8 mouse cellular contexts compared by ENCODE assay signal in the genomic region with DNA sequence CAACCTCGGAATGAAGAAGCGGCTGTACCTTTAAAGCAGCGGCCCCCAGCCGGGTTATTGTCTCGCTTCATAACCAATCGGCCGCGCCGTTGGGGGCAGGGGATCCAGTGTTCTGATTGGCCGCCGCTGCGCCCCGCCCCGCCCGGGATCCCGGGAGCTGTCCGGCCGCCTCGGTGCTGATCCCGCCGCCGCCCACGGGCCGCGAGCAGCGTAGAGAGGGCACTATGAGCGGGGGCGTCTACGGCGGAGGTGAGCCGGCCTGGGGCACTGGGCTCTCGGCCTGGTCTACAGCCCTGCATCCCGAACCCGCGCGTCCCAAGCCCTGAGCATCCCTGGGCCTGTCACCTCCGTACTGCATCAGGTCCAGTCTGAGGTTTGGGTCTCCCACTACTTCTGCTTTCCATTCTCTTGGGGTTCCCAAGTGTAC. TPM values are rescaled to one million over a fixed set of nuclear protein-coding genes. Genes with fewer than 3 reads are reported as not detected.
DNase-seq lines count a peak whose midpoint lies in the region; ATAC-seq lines count a peak whose summit lies in the region.

Gene Actl6b (plus strand): TSS at position 107 of the 427 bp plus-strand sequence.

- H3K9ac ChIP-seq in limb, embryonic 12.5 days (replicated peaks): no peak within 1 kb of the TSS
- H3K9ac ChIP-seq in midbrain, embryonic 13.5 days (replicated peaks): peak within 1 kb of the TSS; percentile 87

- no peaks in the 10 kb centered on the region for H3K36me3 ChIP-seq in limb, embryonic 12.5 days
- no peaks in the 10 kb centered on the region for H3K36me3 ChIP-seq in midbrain, embryonic 13.5 days

- WGBS in limb, embryonic 12.5 days: 1% methylated on average over 37 of the region's 37 CpGs
- 1% methylated on average over 24 of the region's 37 CpGs for WGBS in midbrain, embryonic 13.5 days

- H3K27me3 ChIP-seq in limb, embryonic 12.5 days: peaks cover 21% of the 10 kb centered on the region
- H3K27me3 ChIP-seq in midbrain, embryonic 13.5 days: no peaks in the 10 kb centered on the region

- H3K9me3 ChIP-seq in limb, embryonic 12.5 days: no peaks in the 10 kb centered on the region
- H3K9me3 ChIP-seq in midbrain, embryonic 13.5 days: no peaks in the 10 kb centered on the region

- H3K4me2 ChIP-seq in limb, embryonic 12.5 days: peak within 1 kb of the TSS; percentile 48
- peak within 1 kb of the TSS; percentile 74 for H3K4me2 ChIP-seq in midbrain, embryonic 13.5 days (replicated peaks)

- H3K4me3 ChIP-seq in limb, embryonic 12.5 days (replicated peaks): peak within 1 kb of the TSS; percentile 21
- peak within 1 kb of the TSS; percentile 71 for H3K4me3 ChIP-seq in midbrain, embryonic 13.5 days (replicated peaks)

- peak; percentile 98 for DNase-seq in heart, adult 11 months
- DNase-seq in heart, adult 8-10 months (ENCODE audit: low spot score): no peak
- peak; percentile 87 for DNase-seq in embryo, embryonic 10.5 days (ENCODE audit: low spot score)
- DNase-seq in kidney, adult 8-10 months: peak; percentile 43 to 55
- DNase-seq in spleen, postnatal 4 days (ENCODE audit: low spot score in 2 of 2): peak; percentile 62 to 88

- no peak within 1 kb of the TSS for H3K27ac ChIP-seq in limb, embryonic 12.5 days
- H3K27ac ChIP-seq in midbrain, embryonic 13.5 days: peak within 1 kb of the TSS; percentile 79

- peak; percentile 92 for ATAC-seq in granulocyte monocyte progenitor cell, adult 5-6 weeks (replicated peaks; ENCODE audit: poor library complexity, severe bottlenecking)
- peak; percentile 63; the same call in 1 of the 2 replicates for ATAC-seq in limb, embryonic 12.5 days (ENCODE audit: insufficient number of reproducible peaks, insufficient read depth, low FRiP score, low TSS enrichment, low read depth)
- ATAC-seq in midbrain, embryonic 13.5 days: peak; percentile 95

- 0 out of 2 replicates have a peak, but pooled peaks cover 3% of the 10 kb centered on the region for H3K4me1 ChIP-seq in limb, embryonic 12.5 days (replicated peaks)
- peaks cover 13% of the 10 kb centered on the region for H3K4me1 ChIP-seq in midbrain, embryonic 13.5 days (replicated peaks)

RNA-seq across cellular contexts. Expression of gene Actl6b, which starts in this region (rescaled TPM):
- total RNA-seq in heart, adult 8-10 months (2022): not detected
- not detected in 2 replicates for total RNA-seq in granulocyte monocyte progenitor cell, adult 5-6 weeks (2014; fragmentation: Nextera tagmentation)
- not detected in 2 replicates for total RNA-seq in granulocyte monocyte progenitor cell, adult 5-6 weeks (2017)
- polyA plus RNA-seq in limb, embryonic 12.5 days (2016; fragmentation: Nextera tagmentation; extraction: Ambion mirVana): 0.68 TPM in 1 of 2 replicates, not detected in the other
- polyA plus RNA-seq in midbrain, embryonic 13.5 days (2015; fragmentation: Nextera tagmentation; extraction: Ambion mirVana): 231 and 235 TPM in 2 replicates

Comparison
In these comparisons a context has a peak if more than half of its experiments do, and no peak if none do; other contexts are left out.
1. RNA of gene Actl6b (polyA plus RNA-seq): 231 to 235 TPM in midbrain, embryonic 13.5 days; 0.68 TPM in limb, embryonic 12.5 days; every median in the first group is over 100 times any median in the second.
2. Peak in ATAC-seq in granulocyte monocyte progenitor cell, adult 5-6 weeks; RNA of the gene not detected or under 1 TPM.
3. Peak in ATAC-seq, H3K4me3 ChIP-seq and H3K4me2 ChIP-seq in limb, embryonic 12.5 days; RNA of the gene not detected or under 1 TPM.
4. Peak in every context shown above with its lines, with median percentiles within 50 percentile points of each other: ATAC-seq.